Mouse (Mus musculus) cerebellum, adult 2 months (tissue): Measurements from ENCODE around the gene Phlpp1. TPM values are rescaled to one million over a fixed set of nuclear protein-coding genes. Genes with fewer than 3 reads are reported as not detected.
A peak's percentile ranks its signal among the peaks of the same experiment; 100 is the strongest.

Experiments used
- DNase-seq, 2 experiments: peaks; one replicate each; pipeline ENCODE4 v3.0.0; 2021
- H3K27ac ChIP-seq: fragments of 200-500 bp; 2 replicates; pipeline ENCODE4 v1.5.1; 2012; ENCODE audit warnings: low read length, control low read depth, inconsistent platforms; ENCODE audit not compliant: insufficient read depth
- H3K27me3 ChIP-seq: fragments of 200-500 bp; 2 replicates; pipeline ENCODE4 v1.6.1; 2012; ENCODE audit warnings: inconsistent platforms, mild to moderate bottlenecking, low read length, moderate library complexity; ENCODE audit not compliant: control insufficient read depth, insufficient read depth
- H3K4me1 ChIP-seq: fragments of 200-500 bp; 2 replicates; pipeline ENCODE4 v1.6.1; 2011; ENCODE audit warnings: low read length; ENCODE audit not compliant: control insufficient read depth, insufficient read depth
- H3K4me3 ChIP-seq: fragments of 200-500 bp; replicated peaks from 2 replicates; pipeline ENCODE3; 2011; ENCODE audit warnings: mild to moderate bottlenecking, low read depth, low read length, control low read depth; ENCODE audit not compliant: insufficient read depth
- CTCF ChIP-seq: fragments of 200-500 bp; IDR thresholded peaks from 2 replicates; pipeline ENCODE4 v1.5.1; 2011; ENCODE audit warnings: low read depth, mild to moderate bottlenecking, control low read depth, low read length, moderate library complexity, borderline replicate concordance; ENCODE audit not compliant: insufficient read depth
- POLR2A ChIP-seq: fragments of 200-500 bp; IDR thresholded peaks from 2 replicates; pipeline ENCODE4 v1.6.1; 2011; ENCODE audit warnings: low read length, control low read depth, borderline replicate concordance; ENCODE audit not compliant: insufficient read depth
- WGBS: fragments of 180-500 bp; shearing (Covaris S2); methylation state at CpG from one replicate; pipeline ENCODE4 v1.1.7; 2018; 5-methylcytosine and 5-hydroxymethylcytosine counted together
- polyA plus RNA-seq: library from polyadenylated mRNA; depleted of rRNA; stranded (reverse); fragments of >200 nt; gene quantifications from 2 replicates; pipeline ENCODE4 v1.2.3, GENCODE M21; 2012

The Phlpp1 gene
- polyA plus RNA-seq, 1 experiment: 59.2 TPM

DNA sequence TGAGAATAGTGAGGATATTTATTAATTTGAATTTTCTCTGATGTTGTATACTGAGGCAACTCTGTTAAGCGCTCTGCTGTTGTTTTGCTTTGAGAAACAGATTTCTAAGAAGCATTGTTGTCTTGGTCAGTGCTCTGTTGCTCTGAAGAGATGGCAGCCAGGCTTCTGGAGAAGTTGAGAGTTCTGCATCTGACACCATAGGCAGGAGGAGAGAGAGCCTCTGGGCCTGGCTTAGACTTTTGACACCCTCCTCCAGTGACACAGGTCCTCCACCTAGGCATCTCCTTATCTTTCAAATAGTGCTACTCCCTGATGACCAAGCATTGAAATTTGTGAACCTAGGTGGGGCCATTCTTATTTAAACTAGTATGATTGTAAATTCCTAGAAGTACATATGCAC, 49.8 kb downstream of the Phlpp1 start:
- 97% methylated on average over 1 of the region's 1 CpGs for WGBS

GRCm38 (mm10) chr1:106221964-106222363, 50.4 kb downstream of the Phlpp1 start:
- Histone ChIP-seq H3K27ac (no peak overlapping the region), H3K27me3 (no peaks in the 10 kb centered on the region), H3K4me3 (no peak overlapping the region), H3K4me1 (no peaks in the 10 kb centered on the region; the same call in 1 of the 2 replicates)
- DNase-seq: no peak
- 34% methylated on average over 2 of the region's 2 CpGs for WGBS
- TF ChIP-seq POLR2A (no peak), CTCF (no peak)

More for the DNA sequence above, 49.8 kb downstream of the Phlpp1 start:
- no peak for DNase-seq
- no peaks in the 10 kb centered on the region for H3K4me1 ChIP-seq
- no peak overlapping the region for H3K27ac ChIP-seq
- no peak overlapping the region for H3K4me3 ChIP-seq
- TF ChIP-seq POLR2A (no peak), CTCF (no peak)
- H3K27me3 ChIP-seq: no peaks in the 10 kb centered on the region

DNA sequence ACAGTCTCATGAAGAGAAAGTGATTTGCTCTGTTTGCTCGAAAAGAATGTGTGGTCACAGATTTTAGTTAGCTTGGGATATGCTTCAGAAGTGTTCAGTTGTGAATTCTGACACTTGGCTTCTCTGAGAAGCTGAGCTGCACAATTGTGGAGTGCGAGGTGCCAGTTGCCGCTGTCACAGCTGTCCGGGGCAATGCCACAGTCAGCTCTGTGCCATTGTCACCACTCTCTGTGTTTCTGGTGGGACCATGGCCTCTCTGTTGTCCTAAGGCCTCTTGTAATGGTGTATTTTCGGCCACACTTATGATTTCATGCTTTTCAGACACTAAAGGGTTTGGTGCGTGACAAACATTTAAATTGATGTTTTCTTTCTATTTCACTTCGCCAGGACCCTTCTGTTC, 55.1 kb downstream of the Phlpp1 start:
- WGBS: 66% methylated on average over 7 of the region's 7 CpGs
- DNase-seq: no peak
- no peaks in the 10 kb centered on the region for H3K27me3 ChIP-seq
- no peak overlapping the region for H3K4me3 ChIP-seq
- TF ChIP-seq POLR2A (no peak), CTCF (no peak)
- peak overlapping the region; percentile 85; the same call in 1 of the 2 replicates for H3K27ac ChIP-seq
- H3K4me1 ChIP-seq: peaks cover 11% of the 10 kb centered on the region

- peak; percentile 36 to 37 for DNase-seq
- H3K27ac ChIP-seq: 0 out of 2 replicates have a peak overlapping the region, but pooled peaks have one; percentile 23
- no peak for TF ChIP-seq POLR2A
- no peak for TF ChIP-seq CTCF
Measured at GRCm38 (mm10) chr1:106230313-106230712, 58.8 kb downstream of the Phlpp1 start.

DNA sequence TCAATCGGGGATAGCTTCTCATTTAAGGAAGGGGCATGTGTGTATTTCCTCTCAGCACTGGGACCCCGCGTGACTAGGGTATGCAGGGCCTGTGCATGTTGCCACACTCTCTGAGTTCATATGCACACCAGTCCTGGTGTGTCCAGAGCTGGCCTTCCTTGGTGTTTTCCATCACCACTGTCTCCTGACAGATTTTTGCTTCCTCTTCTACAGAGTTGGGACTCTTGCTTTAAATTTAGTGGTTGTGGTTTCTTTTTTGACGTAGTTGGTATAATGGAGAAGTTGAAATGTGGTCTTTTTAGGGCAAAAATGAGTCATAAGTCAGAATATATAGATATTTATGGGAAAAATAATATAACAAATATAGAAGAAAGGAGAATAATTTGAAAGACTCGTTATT, 59.8 kb downstream of the Phlpp1 start:
- 93% methylated on average over 5 of the region's 5 CpGs for WGBS
- TF ChIP-seq POLR2A: no peak
- no peak for TF ChIP-seq CTCF
- Histone ChIP-seq H3K4me3 (no peak overlapping the region), H3K27ac (peak overlapping the region; percentile 67; the same call in 1 of the 2 replicates), H3K27me3 (no peaks in the 10 kb centered on the region), H3K4me1 (peaks cover 21% of the 10 kb centered on the region)
- no peak for DNase-seq

More at GRCm38 (mm10) chr1:106230313-106230712, 58.8 kb downstream of the Phlpp1 start:
- Histone ChIP-seq H3K4me3 (no peak overlapping the region), H3K4me1 (peaks cover 20% of the 10 kb centered on the region), H3K27me3 (no peaks in the 10 kb centered on the region)
- WGBS: 49% methylated on average over 3 of the region's 3 CpGs

GRCm38 (mm10) chr1:106231805-106232459, 60.4 kb downstream of the Phlpp1 start:
- no peak overlapping the region for H3K4me3 ChIP-seq
- H3K4me1 ChIP-seq: peaks cover 21% of the 10 kb centered on the region
- TF ChIP-seq POLR2A: no peak
- TF ChIP-seq CTCF: no peak
- peak overlapping the region; percentile 76; the same call in 1 of the 2 replicates for H3K27ac ChIP-seq
- 30% methylated on average over 3 of the region's 3 CpGs for WGBS
- peak; percentile 53 to 83 for DNase-seq
- no peaks in the 10 kb centered on the region for H3K27me3 ChIP-seq

GRCm38 (mm10) chr1:106232460-106232850, 60.9 kb downstream of the Phlpp1 start:
- WGBS: 10% methylated on average over 4 of the region's 4 CpGs
- H3K27ac ChIP-seq: peak overlapping the region; percentile 76; the same call in 1 of the 2 replicates
- H3K4me1 ChIP-seq: peaks cover 21% of the 10 kb centered on the region
- no peak overlapping the region for H3K4me3 ChIP-seq
- no peaks in the 10 kb centered on the region for H3K27me3 ChIP-seq
- DNase-seq: peak in 1 of 2 experiments; percentile 45
- TF ChIP-seq POLR2A (no peak), CTCF (no peak)

DNA sequence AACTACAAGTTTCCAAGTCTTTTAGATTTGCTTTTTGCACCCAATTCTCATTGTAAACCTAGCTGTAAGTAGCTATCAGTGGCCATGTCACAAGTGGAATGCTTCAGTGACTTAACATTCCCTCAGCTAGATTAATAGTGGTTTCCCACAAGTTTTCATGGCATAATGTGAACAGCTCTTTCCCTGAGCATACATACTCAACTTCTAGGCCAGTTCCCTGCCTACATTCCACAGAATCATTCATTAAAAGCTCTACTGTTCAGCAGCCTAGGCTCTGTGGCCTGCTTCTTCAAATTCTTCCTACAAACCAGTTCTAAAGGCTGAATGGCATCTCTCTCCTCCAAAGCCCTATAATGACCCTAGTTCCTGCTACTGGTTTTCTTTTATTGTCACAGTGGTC, 65.4 kb downstream of the Phlpp1 start:
- peaks cover 19% of the 10 kb centered on the region for H3K4me1 ChIP-seq
- H3K27me3 ChIP-seq: no peaks in the 10 kb centered on the region
- DNase-seq: no peak
- TF ChIP-seq CTCF: no peak
- TF ChIP-seq POLR2A: no peak
- H3K27ac ChIP-seq: no peak overlapping the region
- no peak overlapping the region for H3K4me3 ChIP-seq
